ENCODE assay signal across 25 mouse cellular contexts in the genomic region with DNA sequence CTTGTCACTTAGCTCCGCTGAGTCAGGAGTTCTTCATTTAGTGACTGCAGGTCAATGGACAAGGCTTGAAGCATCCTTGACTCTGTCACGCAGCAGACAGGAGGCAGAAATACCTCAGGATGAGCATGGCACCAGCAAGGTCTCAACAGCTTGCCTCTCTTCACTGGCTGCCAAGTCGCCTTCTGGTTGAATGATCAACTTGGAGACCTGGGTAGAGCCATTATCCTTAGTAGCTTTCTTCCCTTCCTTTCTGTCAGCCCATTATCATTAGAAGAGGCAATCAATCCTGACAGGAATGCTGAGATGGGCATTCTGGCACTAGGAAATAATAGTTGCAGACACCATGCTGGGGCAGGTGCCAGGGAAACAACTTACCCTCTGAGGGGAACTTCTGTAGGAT.
DNase-seq lines count a peak whose midpoint lies in the region; ATAC-seq lines count a peak whose summit lies in the region.
"Had no signal": no experiment of that assay in that cellular context is flagged by ENCODE, and none has a peak within 500 bp of the region (broad histone marks: within the 10 kb centered on the region; RNA-seq: fewer than 3 reads in every experiment).

No protein-coding gene starts in this region.

- H3K4me3 ChIP-seq in hindbrain, embryonic 16.5 days (ENCODE audit: low read length) = no peak overlapping the region
- no peak overlapping the region for H3K4me3 ChIP-seq in hindbrain, embryonic 12.5 days
- H3K4me3 ChIP-seq: embryonic facial prominence, embryonic 12.5 days; forebrain, embryonic 12.5 days; heart, embryonic 13.5 days; limb, embryonic 15.5 days had no signal

- peak; percentile 80; the same call in 1 of the 2 replicates for ATAC-seq in hindbrain, embryonic 16.5 days
- no peak for ATAC-seq in hindbrain, embryonic 12.5 days (ENCODE audit: low FRiP score)
- ATAC-seq in erythroid progenitor cell, adult 5-6 weeks (replicated peaks; ENCODE audit: low FRiP score, poor library complexity, severe bottlenecking) = no peak
- ATAC-seq: Patski had no signal

- 67% methylated on average over 3 of the region's 3 CpGs for WGBS in hindbrain, embryonic 16.5 days
- 67% methylated on average over 3 of the region's 3 CpGs for WGBS in hindbrain, embryonic 12.5 days

- no peaks in the 10 kb centered on the region for H3K27me3 ChIP-seq in hindbrain, embryonic 16.5 days (replicated peaks; ENCODE audit: control insufficient read depth, insufficient read depth, low read length)
- H3K27me3 ChIP-seq in hindbrain, embryonic 12.5 days = no peaks in the 10 kb centered on the region
- H3K27me3 ChIP-seq: embryonic facial prominence, embryonic 12.5 days; forebrain, embryonic 12.5 days; heart, embryonic 13.5 days; limb, embryonic 15.5 days; Patski had no signal

- no peak overlapping the region for H3K27ac ChIP-seq in hindbrain, embryonic 16.5 days (ENCODE audit: low read depth, low read length)
- no peak overlapping the region for H3K27ac ChIP-seq in hindbrain, embryonic 12.5 days
- H3K27ac ChIP-seq: embryonic facial prominence, embryonic 12.5 days; forebrain, embryonic 12.5 days; heart, embryonic 13.5 days; kidney, postnatal 0 days; limb, embryonic 15.5 days; liver, embryonic 14.5 days had no signal

- DNase-seq in ZHBTc4 (ENCODE audit: low read depth, low spot score) = peak; percentile 2
- peak; percentile 2 for DNase-seq in cerebellum, adult 11 months
- peak; percentile 30 for DNase-seq in cerebellum, adult 9-11 months
- DNase-seq in gastrocnemius, postnatal 10 days = no peak
- no peak for DNase-seq in neural tube, embryonic 10.5 days (ENCODE audit: extremely low spot score, low spot score)
- DNase-seq: adrenal gland, adult 2 months; gastrocnemius, postnatal 14 days; heart, adult 11 months; heart, postnatal 14 days; kidney, adult 18-20 months; layer of hippocampus, adult 9-11 months; lung, embryonic 14.5 days; lung, postnatal 4 days; right cerebral cortex, postnatal 14 days had no signal

- no peak overlapping the region for H3K9ac ChIP-seq in hindbrain, embryonic 16.5 days (ENCODE audit: low read depth, low read length)
- H3K9ac ChIP-seq in hindbrain, embryonic 12.5 days = no peak overlapping the region
- H3K9ac ChIP-seq: embryonic facial prominence, embryonic 12.5 days; forebrain, embryonic 12.5 days; heart, embryonic 13.5 days; limb, embryonic 15.5 days; liver, embryonic 14.5 days; lung, embryonic 14.5 days had no signal

- no peaks in the 10 kb centered on the region for H3K36me3 ChIP-seq in hindbrain, embryonic 16.5 days (ENCODE audit: control insufficient read depth, insufficient read depth, low read length)
- no peaks in the 10 kb centered on the region for H3K36me3 ChIP-seq in hindbrain, embryonic 12.5 days
- H3K36me3 ChIP-seq: embryonic facial prominence, embryonic 12.5 days; forebrain, embryonic 12.5 days; heart, embryonic 13.5 days; limb, embryonic 15.5 days had no signal

- no peaks in the 10 kb centered on the region for H3K9me3 ChIP-seq in hindbrain, embryonic 16.5 days (ENCODE audit: control insufficient read depth, low read length)
- H3K9me3 ChIP-seq in hindbrain, embryonic 12.5 days (replicated peaks) = no peaks in the 10 kb centered on the region
- H3K9me3 ChIP-seq: embryonic facial prominence, embryonic 12.5 days; forebrain, embryonic 12.5 days; heart, embryonic 13.5 days; limb, embryonic 15.5 days had no signal

- no peak overlapping the region for H3K4me2 ChIP-seq in hindbrain, embryonic 16.5 days (ENCODE audit: low read length)
- H3K4me2 ChIP-seq in hindbrain, embryonic 12.5 days (replicated peaks) = no peak overlapping the region
- H3K4me2 ChIP-seq: embryonic facial prominence, embryonic 12.5 days; forebrain, embryonic 12.5 days; heart, embryonic 13.5 days; limb, embryonic 15.5 days; lung, embryonic 14.5 days; midbrain, embryonic 11.5 days had no signal

- H3K4me1 ChIP-seq in hindbrain, embryonic 16.5 days (ENCODE audit: control insufficient read depth, insufficient read depth, low read depth, low read length) = no peaks in the 10 kb centered on the region
- H3K4me1 ChIP-seq in hindbrain, embryonic 12.5 days = peaks cover 4% of the 10 kb centered on the region; the same call in 1 of the 2 replicates
- H3K4me1 ChIP-seq: heart, embryonic 13.5 days; limb, embryonic 15.5 days had no signal

Comparison
In these comparisons a context has a peak if more than half of its experiments do, and no peak if none do; other contexts are left out.
1. DNase-seq: peak in ZHBTc4 (single experiment), cerebellum, adult 11 months (single experiment) and cerebellum, adult 9-11 months (single experiment); none in gastrocnemius, postnatal 10 days (single experiment) and neural tube, embryonic 10.5 days (single experiment).